Mouse (Mus musculus): ENCODE measurements around the gene Rai2. TPM values are rescaled to one million over a fixed set of nuclear protein-coding genes. Genes with fewer than 3 reads are reported as not detected.

Rai2 gene
- polyA plus RNA-seq, 1 experiment: not detected

DNA sequence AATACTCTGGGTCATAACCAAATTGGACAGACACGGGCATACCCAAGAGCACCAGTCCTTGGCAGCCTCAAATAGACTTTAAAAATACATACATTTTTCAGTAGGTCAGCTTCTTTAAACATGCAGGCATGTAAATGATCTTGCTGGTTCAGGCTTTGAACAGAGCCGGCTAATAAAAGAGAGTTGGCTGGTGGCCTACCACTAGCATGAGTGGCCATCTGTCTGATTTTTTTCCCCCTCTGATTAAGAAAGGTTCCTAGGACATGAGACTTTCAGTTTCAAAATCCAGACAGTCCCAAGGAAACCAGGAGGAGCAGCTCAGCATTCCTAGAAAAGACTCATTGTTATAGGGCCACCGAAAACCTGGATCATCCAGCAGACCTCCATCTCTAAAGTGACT lies 15.0 kb downstream of the Rai2 start:
- no peaks in the 10 kb centered on the region for H3K4me1 ChIP-seq (ENCODE audit: control insufficient read depth, insufficient read depth, low read length)
- no peak overlapping the region for H3K27ac ChIP-seq (ENCODE audit: insufficient read depth, low read depth, low read length)
- H3K4me3 ChIP-seq (ENCODE audit: insufficient read depth, low read length): no peak overlapping the region
- TF ChIP-seq CTCF (IDR thresholded peaks at IDR 0.05; ENCODE audit: low read depth, low read length) (no peak), POLR2A (IDR thresholded peaks at IDR 0.05; ENCODE audit: borderline replicate concordance, low read depth, low read length) (no peak)

- H3K4me1 ChIP-seq (ENCODE audit: control insufficient read depth, insufficient read depth, low read length): no peaks in the 10 kb centered on the region
- H3K27ac ChIP-seq (ENCODE audit: insufficient read depth, low read depth, low read length): no peak overlapping the region
- no peak overlapping the region for H3K4me3 ChIP-seq (ENCODE audit: insufficient read depth, low read length)
- TF ChIP-seq CTCF (IDR thresholded peaks at IDR 0.05; ENCODE audit: low read depth, low read length) (no peak), POLR2A (IDR thresholded peaks at IDR 0.05; ENCODE audit: borderline replicate concordance, low read depth, low read length) (no peak)
Measured at GRCm38 (mm10) chrX:161733581-161734309, 16.9 kb downstream of the Rai2 start.

GRCm38 (mm10) chrX:161734310-161734676 lies 17.4 kb downstream of the Rai2 start:
- Histone ChIP-seq H3K4me3 (ENCODE audit: insufficient read depth, low read length) (no peak overlapping the region), H3K27ac (ENCODE audit: insufficient read depth, low read depth, low read length) (no peak overlapping the region), H3K4me1 (ENCODE audit: control insufficient read depth, insufficient read depth, low read length) (no peaks in the 10 kb centered on the region)
- TF ChIP-seq POLR2A (IDR thresholded peaks at IDR 0.05; ENCODE audit: borderline replicate concordance, low read depth, low read length) (no peak), CTCF (IDR thresholded peaks at IDR 0.05; ENCODE audit: low read depth, low read length) (no peak)

DNA sequence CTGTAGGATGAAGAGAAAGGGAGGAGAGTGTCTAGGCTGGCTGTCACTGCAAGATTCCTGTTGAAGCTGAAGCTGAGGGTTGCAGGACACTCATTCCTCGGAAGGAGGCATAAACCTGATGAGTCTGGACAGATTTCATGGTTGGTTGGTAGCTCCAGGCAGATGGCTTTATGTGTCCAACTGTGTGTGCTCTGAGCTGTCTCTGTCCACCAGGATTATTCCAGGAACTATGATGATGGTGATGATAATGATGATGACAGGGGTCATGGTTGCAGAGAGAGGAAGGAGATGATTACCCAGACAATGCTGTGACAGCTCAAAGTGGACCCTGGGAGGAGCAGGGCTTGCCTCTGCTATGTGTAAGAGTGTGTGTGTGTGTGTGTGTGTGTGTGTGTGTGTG lies 22.5 kb downstream of the Rai2 start:
- Histone ChIP-seq H3K4me1 (ENCODE audit: control insufficient read depth, insufficient read depth, low read length) (no peaks in the 10 kb centered on the region), H3K27ac (ENCODE audit: insufficient read depth, low read depth, low read length) (no peak overlapping the region), H3K4me3 (ENCODE audit: insufficient read depth, low read length) (no peak overlapping the region)
- TF ChIP-seq POLR2A (IDR thresholded peaks at IDR 0.05; ENCODE audit: borderline replicate concordance, low read depth, low read length) (no peak), CTCF (IDR thresholded peaks at IDR 0.05; ENCODE audit: low read depth, low read length) (no peak)

GRCm38 (mm10) chrX:161743080-161743479 lies 26.2 kb downstream of the Rai2 start:
- TF ChIP-seq CTCF (IDR thresholded peaks at IDR 0.05; ENCODE audit: low read depth, low read length): no peak
- TF ChIP-seq POLR2A (IDR thresholded peaks at IDR 0.05; ENCODE audit: borderline replicate concordance, low read depth, low read length): no peak
- H3K4me3 ChIP-seq (ENCODE audit: insufficient read depth, low read length): no peak overlapping the region
- no peak overlapping the region for H3K27ac ChIP-seq (ENCODE audit: insufficient read depth, low read depth, low read length)

DNA sequence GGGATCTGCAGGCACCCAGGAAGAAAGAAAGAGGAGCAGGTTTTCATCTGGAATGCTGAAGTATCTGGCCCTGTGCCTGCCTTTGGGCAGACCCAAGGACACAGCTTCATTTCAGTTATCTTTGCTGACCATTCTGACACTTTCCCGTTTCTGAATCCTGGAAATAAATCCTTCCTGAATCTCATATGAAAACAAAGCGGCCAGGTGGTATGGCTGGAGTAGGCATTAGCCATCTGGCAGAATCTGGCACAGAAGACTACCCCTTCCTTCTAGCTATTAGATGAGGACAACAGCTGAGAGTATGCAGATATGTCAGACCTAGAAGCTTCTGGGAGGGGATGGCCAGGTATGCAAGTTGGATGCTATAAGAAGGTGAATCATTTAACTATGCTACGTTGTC lies 28.4 kb downstream of the Rai2 start:
- no peaks in the 10 kb centered on the region for H3K4me1 ChIP-seq (ENCODE audit: control insufficient read depth, insufficient read depth, low read length)
- H3K4me3 ChIP-seq (ENCODE audit: insufficient read depth, low read length): no peak overlapping the region
- no peak overlapping the region for H3K27ac ChIP-seq (ENCODE audit: insufficient read depth, low read depth, low read length)
- TF ChIP-seq POLR2A (IDR thresholded peaks at IDR 0.05; ENCODE audit: borderline replicate concordance, low read depth, low read length) (no peak), CTCF (IDR thresholded peaks at IDR 0.05; ENCODE audit: low read depth, low read length) (no peak)

More at GRCm38 (mm10) chrX:161743080-161743479, 26.2 kb downstream of the Rai2 start:
- H3K4me1 ChIP-seq (ENCODE audit: control insufficient read depth, insufficient read depth, low read length): no peaks in the 10 kb centered on the region

GRCm38 (mm10) chrX:161747337-161747736 lies 30.5 kb downstream of the Rai2 start:
- H3K27ac ChIP-seq (ENCODE audit: insufficient read depth, low read depth, low read length): no peak overlapping the region
- no peaks in the 10 kb centered on the region for H3K4me1 ChIP-seq (ENCODE audit: control insufficient read depth, insufficient read depth, low read length)
- TF ChIP-seq CTCF (IDR thresholded peaks at IDR 0.05; ENCODE audit: low read depth, low read length): no peak
- no peak for TF ChIP-seq POLR2A (IDR thresholded peaks at IDR 0.05; ENCODE audit: borderline replicate concordance, low read depth, low read length)
- no peak overlapping the region for H3K4me3 ChIP-seq (ENCODE audit: insufficient read depth, low read length)

DNA sequence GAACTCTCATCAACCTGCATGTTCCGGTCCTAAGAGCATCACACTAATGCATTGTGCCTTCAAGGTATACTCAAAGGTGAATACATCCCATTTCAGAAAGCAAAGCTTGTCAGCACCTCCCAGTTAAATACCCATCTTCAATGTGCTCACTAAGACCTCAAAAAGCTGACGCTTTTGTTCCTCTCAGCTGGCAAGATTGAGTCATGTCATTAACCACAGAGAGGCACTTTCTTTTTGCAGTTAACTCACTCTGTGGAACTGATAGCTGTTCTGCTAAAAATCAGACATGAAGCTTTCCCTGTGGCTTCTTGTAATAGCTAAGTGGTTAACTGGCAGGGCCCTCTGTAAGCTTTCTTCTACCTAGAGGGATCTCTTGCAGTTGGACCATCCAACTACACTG lies 36.6 kb downstream of the Rai2 start:
- TF ChIP-seq CTCF (IDR thresholded peaks at IDR 0.05; ENCODE audit: low read depth, low read length) (no peak), POLR2A (IDR thresholded peaks at IDR 0.05; ENCODE audit: borderline replicate concordance, low read depth, low read length) (no peak)
- no peaks in the 10 kb centered on the region for H3K4me1 ChIP-seq (ENCODE audit: control insufficient read depth, insufficient read depth, low read length)
- no peak overlapping the region for H3K4me3 ChIP-seq (ENCODE audit: insufficient read depth, low read length)

DNA sequence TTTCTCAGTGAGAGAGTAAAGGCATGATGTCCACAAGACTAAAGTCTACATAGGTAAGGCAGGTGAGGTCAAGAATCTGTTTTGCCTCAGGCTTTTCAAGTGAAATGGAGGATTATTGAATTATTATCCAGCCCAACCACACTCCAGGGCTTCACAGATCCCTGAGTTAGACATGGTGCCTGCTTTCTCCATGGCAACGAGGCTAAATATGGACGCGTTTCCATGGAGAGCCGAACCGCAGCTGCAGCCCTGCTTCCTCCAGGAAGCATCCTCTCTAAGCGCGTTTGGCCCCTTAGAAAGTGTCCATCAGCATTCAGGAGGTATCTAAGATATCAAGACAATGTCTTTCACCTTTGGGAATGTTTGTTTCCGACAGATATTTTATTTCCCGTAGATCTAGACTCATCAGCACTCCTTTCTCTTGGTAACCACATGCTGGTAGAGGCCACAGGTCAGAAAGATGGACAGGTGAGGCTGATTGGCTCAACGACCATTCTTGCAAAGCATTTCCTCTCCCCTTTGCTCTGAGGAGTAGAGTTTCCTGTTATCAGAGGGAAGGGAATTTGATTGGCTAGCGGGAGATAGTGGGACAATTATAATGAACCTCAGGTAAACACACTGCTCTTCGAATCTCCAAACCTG lies 59.6 kb downstream of the Rai2 start:
- TF ChIP-seq CTCF (IDR thresholded peaks at IDR 0.05; ENCODE audit: low read depth, low read length) (no peak), POLR2A (IDR thresholded peaks at IDR 0.05; ENCODE audit: borderline replicate concordance, low read depth, low read length) (no peak)
- no peak overlapping the region for H3K4me3 ChIP-seq (ENCODE audit: insufficient read depth, low read length)
- H3K27ac ChIP-seq (ENCODE audit: insufficient read depth, low read depth, low read length): no peak overlapping the region
- no peaks in the 10 kb centered on the region for H3K4me1 ChIP-seq (ENCODE audit: control insufficient read depth, insufficient read depth, low read length)

More for the DNA sequence above, 36.6 kb downstream of the Rai2 start:
- no peak overlapping the region for H3K27ac ChIP-seq (ENCODE audit: insufficient read depth, low read depth, low read length)

GRCm38 (mm10) chrX:161780321-161781034 lies 63.6 kb downstream of the Rai2 start:
- H3K27ac ChIP-seq (ENCODE audit: insufficient read depth, low read depth, low read length): no peak overlapping the region
- TF ChIP-seq CTCF (IDR thresholded peaks at IDR 0.05; ENCODE audit: low read depth, low read length): no peak
- TF ChIP-seq POLR2A (IDR thresholded peaks at IDR 0.05; ENCODE audit: borderline replicate concordance, low read depth, low read length): no peak
- no peaks in the 10 kb centered on the region for H3K4me1 ChIP-seq (ENCODE audit: control insufficient read depth, insufficient read depth, low read length)
- no peak overlapping the region for H3K4me3 ChIP-seq (ENCODE audit: insufficient read depth, low read length)

Data from bone marrow macrophage, adult 2 months (primary cell).